Mouse (Mus musculus) monocyte, adult 5-6 weeks (primary cell): Measurements from ENCODE around the gene Qser1. TPM values are rescaled to one million over a fixed set of nuclear protein-coding genes. Genes with fewer than 3 reads are reported as not detected.
"Not testable (repeated sequence)": the region's sequence is repeated elsewhere in the genome, so short reads cannot be mapped to it uniquely, and the experiment has no call there.

Experiments used
- ATAC-seq: fragments of 153-309, 156-312 bp; replicated peaks from 2 replicates; pipeline ENCODE4 v1.8.0; 2017; ENCODE audit warnings: mild to moderate bottlenecking; ENCODE audit not compliant: low TSS enrichment, insufficient number of reproducible peaks, severe bottlenecking, poor library complexity, low FRiP score
- total RNA-seq: library from RNA; stranded (forward); fragments of 200-1000, 200-491, 200-594 nt; gene quantifications from 3 replicates; pipeline ENCODE4 v1.2.3, GENCODE M21; 2017

Gene Qser1
- total RNA-seq, 1 experiment from 2014 or later = 4.3 TPM

- ATAC-seq = no peak
Measured at GRCm38 (mm10) chr2:104832486-104832885, 15.9 kb upstream of the Qser1 start.

- ATAC-seq = no peak
Measured at GRCm38 (mm10) chr2:104826191-104826590, 9.6 kb upstream of the Qser1 start.

DNA sequence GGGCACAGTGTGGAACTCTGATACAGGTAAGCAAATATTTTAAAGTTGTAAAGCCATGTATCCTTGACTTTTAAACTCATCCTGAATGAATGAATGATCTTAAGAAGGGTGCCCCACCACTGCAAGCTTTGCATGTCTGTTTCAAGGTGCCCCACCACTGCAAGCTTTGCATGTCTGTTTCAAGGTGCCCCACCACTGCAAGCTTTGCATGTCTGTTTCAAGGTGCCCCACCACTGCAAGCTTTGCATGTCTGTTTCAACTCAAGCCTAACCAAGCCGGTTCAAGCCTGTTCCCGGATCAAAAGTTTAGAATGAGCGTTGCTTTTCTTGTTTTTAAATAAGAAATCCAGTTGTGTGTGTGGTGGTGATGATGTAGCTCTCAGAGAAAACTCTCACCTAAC is 2.2 kb upstream of the Qser1 start:
- not testable (repeated sequence) for ATAC-seq

- ATAC-seq = no peak
Measured at GRCm38 (mm10) chr2:104817555-104818330, 1.2 kb upstream of the Qser1 start.

GRCm38 (mm10) chr2:104816866-104817439 is 393 bp upstream of the Qser1 start:
- ATAC-seq = peak; percentile 81

DNA sequence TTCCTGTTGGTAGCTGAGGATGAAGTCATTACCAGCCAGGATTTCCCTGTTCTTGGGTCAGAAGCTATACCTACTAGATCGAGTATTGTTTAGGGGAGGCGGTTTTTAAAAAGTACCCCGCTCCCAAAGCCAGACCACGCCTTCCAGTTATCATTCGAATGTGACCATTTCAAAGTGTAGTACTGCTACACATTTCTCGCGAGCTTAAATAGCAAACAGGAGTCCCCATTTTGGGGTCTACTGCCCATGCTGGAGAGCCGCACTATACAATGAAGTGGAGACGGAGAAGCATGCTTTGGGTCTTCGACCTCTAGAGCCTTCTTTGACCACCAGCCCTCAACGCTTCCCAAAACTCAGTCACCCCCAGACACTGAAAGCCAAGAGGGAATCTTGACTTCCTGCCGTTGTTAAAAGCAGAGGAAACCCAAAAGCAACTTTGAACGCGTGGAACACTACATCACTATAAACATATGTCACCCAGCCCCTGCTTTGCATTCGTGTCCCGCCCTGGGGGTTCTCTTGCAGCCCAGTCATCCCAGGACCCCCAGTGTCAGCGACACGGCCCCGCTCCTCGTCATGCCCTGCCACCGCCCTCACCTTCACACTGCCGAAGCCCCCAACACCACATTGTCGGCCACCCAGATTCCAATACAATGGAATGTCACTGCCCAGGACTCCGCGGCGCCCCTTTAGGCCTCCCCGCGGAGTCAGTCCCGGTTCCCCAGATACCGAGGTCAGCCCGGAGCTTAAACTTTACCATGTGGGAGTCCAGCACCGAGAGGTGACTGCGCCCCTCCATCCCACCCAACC is 794 bp downstream of the Qser1 start:
- ATAC-seq = 0 out of 2 replicates have a peak, but pooled peaks have one; percentile 20

DNA sequence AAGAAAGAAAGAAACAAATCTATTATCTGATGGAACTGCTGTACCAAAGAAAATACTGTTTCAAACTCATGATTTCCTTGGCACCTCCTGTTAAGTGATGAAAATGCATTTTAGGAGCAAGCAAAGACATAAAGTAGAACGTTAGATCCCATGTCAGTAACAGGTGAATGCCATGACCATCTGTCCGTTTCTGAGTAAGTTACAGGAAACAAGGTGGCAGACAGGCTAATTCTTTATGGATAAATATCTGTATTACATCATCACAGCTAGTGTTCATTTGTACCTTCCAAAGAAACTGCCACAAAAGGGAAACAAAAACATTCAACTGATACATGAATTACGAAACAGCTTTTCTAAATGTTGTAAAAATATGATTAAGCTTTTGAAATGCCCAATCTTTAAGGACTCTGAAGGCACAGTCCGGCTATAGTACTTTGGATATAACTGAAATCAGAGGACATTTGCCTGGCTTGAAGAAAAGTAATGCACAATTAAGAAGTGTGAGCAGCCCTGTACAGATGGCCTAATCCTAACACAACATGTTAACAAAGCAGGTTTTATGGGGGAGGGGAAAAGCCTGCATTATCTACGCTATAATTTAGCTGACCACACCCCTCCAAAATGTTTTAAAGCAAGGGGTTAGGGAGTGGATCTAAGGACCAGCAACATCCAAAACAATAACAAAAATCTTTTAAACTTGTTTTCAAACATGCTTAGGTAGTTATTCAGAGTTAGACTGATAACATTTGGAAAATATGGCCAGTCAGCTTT is 2.2 kb downstream of the Qser1 start:
- no peak for ATAC-seq

- ATAC-seq = no peak
Measured at GRCm38 (mm10) chr2:104805435-104805834, 11.1 kb downstream of the Qser1 start.

DNA sequence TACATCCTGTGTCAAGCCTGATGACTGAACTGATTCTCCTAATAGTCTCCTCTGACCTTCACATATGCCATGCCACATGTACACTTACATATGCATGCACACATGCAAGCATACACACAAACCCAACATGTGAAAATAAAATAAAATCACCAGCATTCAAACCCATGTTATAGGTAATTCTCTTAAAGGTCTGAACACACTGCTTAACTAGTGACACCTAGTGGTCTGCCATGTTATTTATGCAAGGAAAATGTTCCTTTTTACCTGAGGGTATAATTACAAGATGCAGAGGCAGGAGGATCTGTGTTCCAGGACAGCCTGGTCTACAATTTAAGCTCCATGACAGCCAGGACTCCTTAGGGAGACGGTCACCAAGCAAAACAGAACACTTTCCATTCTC is 41.8 kb downstream of the Qser1 start:
- ATAC-seq = no peak; the same call in 1 of the 2 replicates

DNA sequence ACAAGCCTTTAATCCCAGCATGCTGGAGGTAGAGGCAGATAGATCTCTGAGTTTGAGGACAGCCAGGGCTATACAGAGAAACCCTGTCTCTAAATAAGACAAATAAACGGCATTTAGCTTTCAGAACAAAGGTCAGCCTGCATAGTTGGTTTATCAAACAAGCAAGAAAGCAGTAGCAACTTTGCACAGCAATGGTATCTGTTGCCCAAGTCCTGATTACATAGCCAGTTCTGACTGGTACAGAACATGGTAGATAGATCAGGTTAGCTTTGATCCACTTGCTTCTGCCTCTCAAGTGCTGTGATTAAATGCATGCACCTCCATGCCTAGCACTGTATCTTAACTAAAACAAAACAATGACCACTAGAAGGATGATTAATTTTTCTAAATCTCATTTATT is 47.9 kb downstream of the Qser1 start:
- ATAC-seq = no peak

- no peak for ATAC-seq
Measured at GRCm38 (mm10) chr2:104764018-104764417, 52.5 kb downstream of the Qser1 start.

GRCm38 (mm10) chr2:104763134-104763703 is 53.3 kb downstream of the Qser1 start:
- ATAC-seq = no peak

- ATAC-seq = no peak
Measured at GRCm38 (mm10) chr2:104750611-104751010, 65.9 kb downstream of the Qser1 start.

- no peak for ATAC-seq
Measured at GRCm38 (mm10) chr2:104748652-104749183, 67.8 kb downstream of the Qser1 start.

GRCm38 (mm10) chr2:104746251-104746650 is 70.3 kb downstream of the Qser1 start:
- ATAC-seq = no peak

DNA sequence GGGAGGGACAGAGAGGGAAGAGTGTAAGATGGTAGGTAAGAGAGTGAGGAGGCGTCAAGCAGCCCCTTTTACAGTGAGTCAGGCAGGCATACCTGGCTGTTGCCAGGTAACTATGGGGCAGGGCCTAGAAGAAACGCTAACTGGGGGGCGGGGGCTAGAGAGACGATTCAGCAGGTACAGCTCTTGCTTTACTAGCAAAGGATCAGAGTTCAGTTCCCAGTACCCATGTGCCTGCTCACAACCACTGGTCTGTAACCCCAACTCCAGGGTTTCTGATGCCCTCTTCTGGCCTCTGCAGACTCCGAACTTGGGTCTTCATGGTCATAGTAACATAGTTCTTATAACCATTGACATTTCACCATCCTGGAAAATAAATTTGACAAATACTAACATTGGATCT is 72.6 kb downstream of the Qser1 start:
- ATAC-seq = no peak

- ATAC-seq = no peak
Measured at GRCm38 (mm10) chr2:104743160-104743559, 73.4 kb downstream of the Qser1 start.

DNA sequence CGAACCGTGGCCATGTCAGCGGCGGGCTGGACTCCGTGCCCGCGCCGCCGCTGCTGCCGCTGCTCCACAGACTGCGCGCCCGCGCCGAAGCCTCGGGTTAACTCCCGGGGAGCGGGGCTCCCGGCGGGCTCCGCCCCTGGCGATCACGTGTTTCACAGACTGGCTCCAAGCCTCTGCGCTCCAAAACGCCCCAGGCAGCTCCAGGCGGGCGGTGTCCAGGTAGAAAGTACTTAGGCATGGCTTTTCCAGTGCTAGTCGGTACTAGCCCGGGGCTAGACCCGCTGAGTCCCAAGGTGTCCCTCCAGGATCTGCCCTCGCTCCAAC is 73.9 kb downstream of the Qser1 start, which contains the start of gene Depdc7:
Gene Depdc7 (minus strand): TSS at position 138 of the 324 bp plus-strand sequence.
- ATAC-seq = peak; percentile 36; the same call in 1 of the 2 replicates
